ENCODE assay signal across 9 mouse cellular contexts in genomic region chr10:58342199-58342598, GRCm38 (mm10). TPM values are rescaled to one million over a fixed set of nuclear protein-coding genes. Genes with fewer than 3 reads are reported as not detected.
DNase-seq lines count a peak whose midpoint lies in the region; ATAC-seq and TF ChIP-seq lines count a peak whose summit lies in the region.
"Had no signal": no experiment of that assay in that cellular context is flagged by ENCODE, and none has a peak within 500 bp of the region (broad histone marks: within the 10 kb centered on the region; RNA-seq: fewer than 3 reads in every experiment).

No protein-coding gene starts in this region.

- H3K27ac ChIP-seq in hindbrain, embryonic 13.5 days, result 0 out of 2 replicates have a peak overlapping the region, but pooled peaks have one; percentile 41
- no peak overlapping the region for H3K27ac ChIP-seq in hindbrain, embryonic 10.5 days
- peak overlapping the region; percentile 81 for H3K27ac ChIP-seq in intestine, embryonic 15.5 days
- peak overlapping the region; percentile 90 for H3K27ac ChIP-seq in stomach, embryonic 14.5 days (ENCODE audit: low read length)
- no peak overlapping the region for H3K27ac ChIP-seq in thymus, adult 2 months (ENCODE audit: control insufficient read depth, insufficient read depth, low read length)
- H3K27ac ChIP-seq: liver, embryonic 14.5 days had no signal

- no peak overlapping the region for H3K9ac ChIP-seq in hindbrain, embryonic 13.5 days
- no peak overlapping the region for H3K9ac ChIP-seq in intestine, embryonic 15.5 days
- H3K9ac ChIP-seq in stomach, embryonic 14.5 days (replicated peaks; ENCODE audit: low read depth, low read length), result no peak overlapping the region
- H3K9ac ChIP-seq: liver, embryonic 14.5 days had no signal

- no peak for DNase-seq in hindbrain, embryonic 10.5 days (ENCODE audit: low spot score)
- no peak for DNase-seq in thymus, adult 2 months

- peaks cover 8% of the 10 kb centered on the region; the same call in 1 of the 2 replicates for H3K4me1 ChIP-seq in hindbrain, embryonic 13.5 days (replicated peaks)
- no peaks in the 10 kb centered on the region for H3K4me1 ChIP-seq in hindbrain, embryonic 10.5 days (replicated peaks)
- H3K4me1 ChIP-seq in megakaryocyte, embryonic 14.5 days, result peaks cover 97% of the 10 kb centered on the region
- H3K4me1 ChIP-seq in intestine, embryonic 15.5 days (replicated peaks), result peaks cover 12% of the 10 kb centered on the region; the same call in 1 of the 2 replicates
- peaks cover 15% of the 10 kb centered on the region for H3K4me1 ChIP-seq in stomach, embryonic 14.5 days (ENCODE audit: control insufficient read depth, insufficient read depth, low read length)
- peaks cover 12% of the 10 kb centered on the region for H3K4me1 ChIP-seq in thymus, adult 2 months (replicated peaks; ENCODE audit: control insufficient read depth, insufficient read depth, low read length)

- peaks cover 5% of the 10 kb centered on the region; the same call in 1 of the 2 replicates for H3K36me3 ChIP-seq in hindbrain, embryonic 13.5 days
- peaks cover 21% of the 10 kb centered on the region; the same call in 1 of the 2 replicates for H3K36me3 ChIP-seq in hindbrain, embryonic 10.5 days
- H3K36me3 ChIP-seq in megakaryocyte, embryonic 14.5 days (replicated peaks; ENCODE audit: low read length), result peaks cover 87% of the 10 kb centered on the region
- H3K36me3 ChIP-seq in intestine, embryonic 15.5 days, result no peaks in the 10 kb centered on the region
- H3K36me3 ChIP-seq in stomach, embryonic 14.5 days (ENCODE audit: control insufficient read depth, insufficient read depth, low read length), result no peaks in the 10 kb centered on the region
- no peaks in the 10 kb centered on the region for H3K36me3 ChIP-seq in thymus, adult 2 months (ENCODE audit: control insufficient read depth, insufficient read depth, low read length)

- no peak for TF ChIP-seq CTCF in thymus, adult 2 months (IDR thresholded peaks at IDR 0.05; ENCODE audit: borderline replicate concordance, control insufficient read depth, extremely low read depth, insufficient read depth, low read length, poor library complexity)

- TF ChIP-seq POLR2A in thymus, adult 2 months (IDR thresholded peaks at IDR 0.05; ENCODE audit: control insufficient read depth, extremely low read depth, insufficient read depth, low read length, poor library complexity), result no peak

- ATAC-seq in hindbrain, embryonic 13.5 days (ENCODE audit: low FRiP score), result no peak
- no peak for ATAC-seq in megakaryocyte, adult 5-6 weeks (ENCODE audit: poor library complexity, severe bottlenecking)
- no peak for ATAC-seq in intestine, embryonic 15.5 days
- no peak for ATAC-seq in stomach, embryonic 14.5 days (ENCODE audit: insufficient number of reproducible peaks, insufficient read depth, low FRiP score, low read depth)
- ATAC-seq in activated CD4-positive, CD25-positive, alpha-beta regulatory T cell, adult 4 months, result no peak

- no peak overlapping the region for H3K4me3 ChIP-seq in hindbrain, embryonic 13.5 days
- no peak overlapping the region for H3K4me3 ChIP-seq in hindbrain, embryonic 10.5 days
- H3K4me3 ChIP-seq in megakaryocyte, embryonic 14.5 days (replicated peaks), result peak overlapping the region; percentile 54
- no peak overlapping the region for H3K4me3 ChIP-seq in intestine, embryonic 15.5 days (replicated peaks)
- no peak overlapping the region for H3K4me3 ChIP-seq in stomach, embryonic 14.5 days (ENCODE audit: low read depth, low read length)
- no peak overlapping the region for H3K4me3 ChIP-seq in thymus, adult 2 months (ENCODE audit: control insufficient read depth, insufficient read depth, low read length)

- H3K27me3 ChIP-seq in hindbrain, embryonic 13.5 days, result no peaks in the 10 kb centered on the region
- no peaks in the 10 kb centered on the region for H3K27me3 ChIP-seq in hindbrain, embryonic 10.5 days (ENCODE audit: insufficient read depth, poor library complexity, severe bottlenecking)
- H3K27me3 ChIP-seq in megakaryocyte, embryonic 14.5 days (replicated peaks), result no peaks in the 10 kb centered on the region
- no peaks in the 10 kb centered on the region for H3K27me3 ChIP-seq in intestine, embryonic 15.5 days (replicated peaks)
- H3K27me3 ChIP-seq in stomach, embryonic 14.5 days (ENCODE audit: control insufficient read depth, insufficient read depth, low read length), result no peaks in the 10 kb centered on the region
- H3K27me3 ChIP-seq in thymus, adult 2 months (ENCODE audit: control insufficient read depth, insufficient read depth, low read length), result no peaks in the 10 kb centered on the region

- H3K9me3 ChIP-seq in hindbrain, embryonic 13.5 days, result peaks cover 6% of the 10 kb centered on the region; the same call in 1 of the 2 replicates
- no peaks in the 10 kb centered on the region for H3K9me3 ChIP-seq in hindbrain, embryonic 10.5 days
- no peaks in the 10 kb centered on the region for H3K9me3 ChIP-seq in megakaryocyte, embryonic 14.5 days
- H3K9me3 ChIP-seq in intestine, embryonic 15.5 days, result no peaks in the 10 kb centered on the region
- H3K9me3 ChIP-seq in stomach, embryonic 14.5 days (ENCODE audit: control insufficient read depth, low read depth, low read length), result no peaks in the 10 kb centered on the region

- WGBS in hindbrain, embryonic 13.5 days, result 88% methylated on average over 2 of the region's 2 CpGs
- 89% methylated on average over 2 of the region's 2 CpGs for WGBS in hindbrain, embryonic 10.5 days
- WGBS in intestine, embryonic 15.5 days, result 37% methylated on average over 2 of the region's 2 CpGs
- WGBS in stomach, embryonic 14.5 days, result 51% methylated on average over 2 of the region's 2 CpGs
- 66% methylated on average over 2 of the region's 2 CpGs for WGBS in thymus, adult 2 months

- H3K4me2 ChIP-seq in hindbrain, embryonic 13.5 days, result no peak overlapping the region
- H3K4me2 ChIP-seq in intestine, embryonic 15.5 days (replicated peaks), result no peak overlapping the region
- no peak overlapping the region for H3K4me2 ChIP-seq in stomach, embryonic 14.5 days (replicated peaks; ENCODE audit: low read depth, low read length)

RNA-seq across cellular contexts. Expression of gene Lims1, which starts 18.9 kb away (rescaled TPM):
- polyA plus RNA-seq in hindbrain, embryonic 13.5 days (2015; fragmentation: Nextera tagmentation; extraction: Ambion mirVana), result 66.0 and 69.2 TPM in 2 replicates
- 89.4 and 105 TPM in 2 replicates for polyA plus RNA-seq in hindbrain, embryonic 10.5 days (2016; fragmentation: Nextera tagmentation; extraction: Ambion mirVana)
- polyA plus RNA-seq in megakaryocyte, embryonic 14.5 days (2012; ENCODE audit: insufficient read depth, low replicate concordance), result 2.9 and 6.5 TPM in 2 replicates
- 239 and 260 TPM in 2 replicates for total RNA-seq in megakaryocyte, adult 5-6 weeks (2015)
- 171 and 182 TPM in 2 replicates for total RNA-seq in megakaryocyte, adult 5-6 weeks (2017)
- 131 and 143 TPM in 2 replicates for polyA plus RNA-seq in intestine, embryonic 15.5 days (2015; fragmentation: Nextera tagmentation; extraction: Ambion mirVana)
- 173 and 178 TPM in 2 replicates for polyA plus RNA-seq in stomach, embryonic 14.5 days (2014; fragmentation: Nextera tagmentation; extraction: Ambion mirVana)
- polyA plus RNA-seq in activated CD4-positive, CD25-positive, alpha-beta regulatory T cell, adult 4 months (2017; shearing (Covaris generic)), result 10 to 100 TPM; 81.3 to 93.4 TPM
- 30.1 and 38.8 TPM in 2 replicates for polyA plus RNA-seq in thymus, adult 2 months (2012; rRNA removed)

Comparison
In these comparisons a context has a peak if more than half of its experiments do, and no peak if none do; other contexts are left out.
1. H3K27ac ChIP-seq: peak in hindbrain, embryonic 13.5 days (single experiment), intestine, embryonic 15.5 days (single experiment) and stomach, embryonic 14.5 days (single experiment); none in hindbrain, embryonic 10.5 days (single experiment) and thymus, adult 2 months (single experiment).